Mouse (Mus musculus) midbrain, postnatal 0 days (tissue): Measurements from ENCODE around the gene Trpc4ap. TPM values are rescaled to one million over a fixed set of nuclear protein-coding genes. Genes with fewer than 3 reads are reported as not detected.

Experiments used
- ATAC-seq: fragments of 200-750 bp; cut with Nextera tagmentation; 2 replicates; pipeline ENCODE4 v1.8.0; 2017; ENCODE audit warnings: moderate number of reproducible peaks, mild to moderate bottlenecking, moderate TSS enrichment, moderate library complexity; ENCODE audit not compliant: low FRiP score
- DNase-seq: peaks from one replicate; pipeline ENCODE4 v3.0.0-alpha.2; 2015; ENCODE audit warnings: low spot score
- H3K27ac ChIP-seq: fragments of 300-500 bp; sonication (generic); 2 replicates; pipeline ENCODE4 v1.5.1; 2014; ENCODE audit warnings: low read depth, mild to moderate bottlenecking, low read length, mixed read lengths
- H3K27me3 ChIP-seq: fragments of 300-500 bp; sonication (generic); 2 replicates; pipeline ENCODE4 v1.6.1; 2014; ENCODE audit warnings: low read length, control low read depth, mixed read lengths; ENCODE audit not compliant: insufficient read depth
- H3K36me3 ChIP-seq: fragments of 300-500 bp; sonication (generic); 2 replicates; pipeline ENCODE4 v1.6.1; 2014; ENCODE audit warnings: low read length, control low read depth, mixed read lengths; ENCODE audit not compliant: insufficient read depth
- H3K4me1 ChIP-seq: fragments of 300-500 bp; sonication (generic); 2 replicates; pipeline ENCODE4 v1.6.1; 2014; ENCODE audit warnings: mild to moderate bottlenecking, control low read depth, antibody characterized with exemption, low read length, mixed read lengths; ENCODE audit not compliant: insufficient read depth
- H3K4me2 ChIP-seq: fragments of 300-500 bp; sonication (generic); 2 replicates; pipeline ENCODE4 v1.6.1; 2014; ENCODE audit warnings: low read depth, mild to moderate bottlenecking, low read length, mixed read lengths; ENCODE audit not compliant: poor library complexity, severe bottlenecking
- H3K4me3 ChIP-seq: fragments of 300-500 bp; sonication (generic); 2 replicates; pipeline ENCODE4 v1.5.1; 2014; ENCODE audit warnings: low read depth, mild to moderate bottlenecking, low read length, moderate library complexity
- H3K9ac ChIP-seq: fragments of 300-500 bp; sonication (generic); replicated peaks from 2 replicates; pipeline ENCODE4 v1.6.1; 2014; ENCODE audit warnings: mild to moderate bottlenecking, low read length, moderate library complexity, mixed read lengths; ENCODE audit not compliant: poor library complexity, severe bottlenecking
- H3K9me3 ChIP-seq: fragments of 300-500 bp; sonication (generic); 2 replicates; pipeline ENCODE4 v1.6.1; 2016; ENCODE audit warnings: low read length, control low read depth
- CTCF ChIP-seq: IDR thresholded peaks from 2 replicates; pipeline ENCODE4 v1.5.1; 2016; ENCODE audit warnings: antibody characterized with exemption, mild to moderate bottlenecking
- WGBS: fragments of 180-500 bp; shearing (Covaris S2); extraction: QIAGEN DNeasy Blood & Tissue Kit; methylation state at CpG from one replicate; pipeline ENCODE4 v1.1.7; 2014; 5-methylcytosine and 5-hydroxymethylcytosine counted together
- microRNA counts: library from miRNA; unstranded; fragments of <30 nt; microRNA quantifications from one replicate; lab custom pipeline; 2015
- microRNA-seq: library from miRNA; unstranded; fragments of <30 nt; microRNA quantifications from one replicate; pipeline ENCODE4, GENCODE M21; 2016; ENCODE audit warnings: borderline number of aligned reads
- polyA plus RNA-seq: library from polyadenylated mRNA; unstranded; fragments of >200 nt; fragmentation: Nextera tagmentation; extraction: Ambion mirVana; gene quantifications from 2 replicates; pipeline ENCODE4 v1.2.1, GENCODE M21; 2015
- total RNA-seq: library from RNA; depleted of rRNA; stranded (reverse); fragments of >200 nt; gene quantifications from 2 replicates; pipeline ENCODE4 v1.2.3, GENCODE M21; 2014; rRNA removed

Gene Trpc4ap
- total and polyA plus RNA-seq, 2 experiments from 2014 or later = 122 to 155 TPM

DNA sequence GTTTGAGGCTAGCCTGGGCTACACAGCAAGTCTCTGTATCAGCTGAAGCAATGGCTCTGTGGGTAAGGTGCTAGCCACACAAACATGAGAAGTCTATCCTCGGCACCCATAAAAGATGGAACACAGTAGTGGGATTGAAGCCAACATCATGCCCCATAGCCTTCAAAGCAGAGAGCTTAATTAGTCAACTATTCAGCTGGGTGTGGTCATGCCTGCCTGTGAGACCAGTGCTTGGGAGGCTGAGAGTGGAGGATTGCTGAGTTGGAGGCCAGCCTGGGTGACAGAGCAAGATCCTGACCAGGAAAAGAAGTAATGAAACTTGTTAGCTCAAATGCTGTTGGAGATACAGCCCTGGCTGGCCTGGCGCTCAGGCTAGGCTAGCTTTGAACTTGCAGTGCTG is 101.3 kb downstream of the Trpc4ap start:
- Histone ChIP-seq H3K27me3 (no peaks in the 10 kb centered on the region), H3K4me2 (no peak overlapping the region), H3K4me3 (no peak overlapping the region), H3K36me3 (no peaks in the 10 kb centered on the region), H3K9me3 (no peaks in the 10 kb centered on the region), H3K27ac (no peak overlapping the region), H3K4me1 (peaks cover 4% of the 10 kb centered on the region; the same call in 1 of the 2 replicates), H3K9ac (no peak overlapping the region)
- TF ChIP-seq CTCF = no peak
- no peak for ATAC-seq
- 95% methylated on average over 2 of the region's 2 CpGs for WGBS
- no peak for DNase-seq

DNA sequence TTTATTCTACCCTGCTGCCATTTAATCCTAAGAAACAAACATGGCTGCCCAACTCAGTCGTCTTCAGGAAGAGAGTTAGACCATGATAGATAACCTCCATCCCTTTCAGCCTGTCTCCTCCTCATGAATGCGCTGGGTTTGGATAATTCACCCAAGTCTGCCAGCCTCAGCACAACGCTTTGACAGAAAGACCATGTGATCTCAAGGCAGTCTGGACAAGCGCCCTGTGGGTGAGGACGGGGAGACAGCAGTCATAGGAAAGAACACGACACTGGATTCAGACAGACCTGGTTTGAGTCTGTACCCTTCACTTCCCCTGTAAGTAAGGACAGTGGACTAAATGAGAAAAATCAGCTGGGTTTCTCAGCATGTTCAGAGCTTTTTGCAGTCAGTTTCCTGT is 102.7 kb downstream of the Trpc4ap start:
- no peak for DNase-seq
- H3K4me1 ChIP-seq = peaks cover 4% of the 10 kb centered on the region; the same call in 1 of the 2 replicates
- H3K4me3 ChIP-seq = no peak overlapping the region
- no peak overlapping the region for H3K27ac ChIP-seq
- ATAC-seq = no peak
- H3K4me2 ChIP-seq = no peak overlapping the region
- no peak overlapping the region for H3K9ac ChIP-seq
- H3K9me3 ChIP-seq = no peaks in the 10 kb centered on the region
- WGBS = 76% methylated on average over 6 of the region's 6 CpGs
- no peak for TF ChIP-seq CTCF
- no peaks in the 10 kb centered on the region for H3K27me3 ChIP-seq
- H3K36me3 ChIP-seq = no peaks in the 10 kb centered on the region

DNA sequence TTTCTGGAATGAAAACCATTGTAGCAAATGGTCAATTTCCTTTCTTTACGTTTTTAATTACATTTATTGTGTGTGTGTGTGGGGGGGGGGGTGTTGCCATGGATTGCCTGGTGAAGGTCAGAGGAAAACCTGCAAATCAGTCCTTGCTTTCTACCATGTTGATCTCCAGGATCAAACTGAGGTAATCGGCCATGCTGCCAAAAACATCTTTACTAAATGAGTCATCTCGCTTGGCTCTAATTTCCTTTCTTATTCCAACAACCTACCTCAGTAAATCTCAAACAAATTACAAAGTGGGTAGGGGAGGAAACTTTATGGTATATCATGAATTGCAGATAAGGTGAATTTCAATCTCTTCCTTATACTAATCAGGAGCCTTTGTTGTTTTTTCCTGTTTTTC is 104.0 kb downstream of the Trpc4ap start:
- WGBS = 75% methylated on average over 3 of the region's 3 CpGs
- H3K9me3 ChIP-seq = no peaks in the 10 kb centered on the region
- H3K9ac ChIP-seq = no peak overlapping the region
- no peaks in the 10 kb centered on the region for H3K27me3 ChIP-seq
- no peak overlapping the region for H3K4me3 ChIP-seq
- H3K4me2 ChIP-seq = no peak overlapping the region
- no peak for DNase-seq
- no peak for TF ChIP-seq CTCF
- peaks cover 4% of the 10 kb centered on the region; the same call in 1 of the 2 replicates for H3K4me1 ChIP-seq
- ATAC-seq = no peak
- H3K27ac ChIP-seq = no peak overlapping the region
- H3K36me3 ChIP-seq = no peaks in the 10 kb centered on the region

DNA sequence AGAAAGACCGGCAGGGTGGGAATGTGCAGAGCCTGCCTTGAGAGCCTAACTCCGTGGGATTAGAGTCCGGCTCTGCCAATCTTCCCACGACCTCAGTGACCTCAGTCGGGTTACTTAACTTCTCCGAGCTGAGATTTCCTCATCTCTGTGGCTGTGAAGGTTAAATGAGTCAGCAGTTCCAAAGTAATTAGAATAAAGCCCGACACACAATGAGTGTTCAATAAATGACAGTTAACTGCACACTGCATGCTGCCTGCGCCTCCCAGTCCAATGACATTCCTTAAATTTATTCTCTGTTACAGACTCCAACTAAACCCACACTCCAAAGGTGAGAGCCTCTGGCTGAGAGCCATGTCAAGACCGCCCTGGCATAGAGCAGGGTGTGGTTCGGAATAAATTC is 106.7 kb downstream of the Trpc4ap start:
- H3K4me2 ChIP-seq = no peak overlapping the region
- H3K27me3 ChIP-seq = no peaks in the 10 kb centered on the region
- DNase-seq (no peak), ATAC-seq (no peak)
- no peak overlapping the region for H3K4me3 ChIP-seq
- no peaks in the 10 kb centered on the region for H3K4me1 ChIP-seq
- no peaks in the 10 kb centered on the region for H3K9me3 ChIP-seq
- no peaks in the 10 kb centered on the region for H3K36me3 ChIP-seq
- 37% methylated on average over 10 of the region's 10 CpGs for WGBS
- no peak overlapping the region for H3K27ac ChIP-seq
- H3K9ac ChIP-seq = no peak overlapping the region
- TF ChIP-seq CTCF = no peak

DNA sequence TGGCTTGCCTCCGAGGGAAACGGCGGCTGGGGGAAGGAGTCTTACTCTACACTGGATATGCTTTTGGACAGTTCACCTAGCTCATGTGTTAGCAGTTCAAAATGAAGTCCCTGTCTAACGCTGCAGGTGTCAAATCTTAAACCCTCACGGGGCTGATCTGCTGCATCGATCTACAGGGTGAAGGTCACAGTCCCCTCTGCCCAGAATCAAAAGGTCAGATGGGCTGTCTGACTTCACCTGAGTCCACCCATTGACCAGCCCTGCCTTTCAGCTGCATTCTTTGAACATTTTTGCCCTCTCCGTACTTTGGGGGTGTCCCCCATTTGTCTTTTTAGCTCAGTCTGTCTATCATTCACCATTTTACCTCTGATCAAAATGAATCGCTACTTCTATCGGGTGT is 107.1 kb downstream of the Trpc4ap start:
- Histone ChIP-seq H3K9ac (no peak overlapping the region), H3K4me3 (no peak overlapping the region), H3K27me3 (no peaks in the 10 kb centered on the region), H3K4me1 (no peaks in the 10 kb centered on the region), H3K4me2 (no peak overlapping the region), H3K36me3 (no peaks in the 10 kb centered on the region), H3K27ac (no peak overlapping the region), H3K9me3 (no peaks in the 10 kb centered on the region)
- 55% methylated on average over 9 of the region's 9 CpGs for WGBS
- TF ChIP-seq CTCF = no peak
- ATAC-seq (no peak), DNase-seq (no peak)

MicroRNAs within 50 kb of the gene (microRNA counts, 519-probe panel; counts per million panel counts)
- microRNA mmu-miR-499 (lab: Ali Mortazavi, UCI) = 528 counts per million, percentile 58 among the panel's probes with 10 or more counts

Small RNAs within 50 kb of the gene (microRNA-seq; reads per million reads assigned to microRNA genes)
- 14.1 reads per million, percentile 25 among the genes with 10 or more reads in this experiment for gene Mir499

Other genes starting within 250 kb of the Trpc4ap start
- gene Ncoa6, start 218.5 kb downstream of the Trpc4ap start, total RNA-seq = 50.5 and 73.1 TPM in 2 replicates
- 23.3 and 32.1 TPM in 2 replicates for gene Ncoa6, start 218.5 kb downstream of the Trpc4ap start, polyA plus RNA-seq
- gene Acss2, start 174.4 kb downstream of the Trpc4ap start, total RNA-seq = 25.3 and 38.0 TPM in 2 replicates
- gene Acss2, start 174.4 kb downstream of the Trpc4ap start, polyA plus RNA-seq = 18.6 and 19.4 TPM in 2 replicates
- 167 and 203 TPM in 2 replicates for gene Ggt7, start 174.1 kb downstream of the Trpc4ap start, total RNA-seq
- gene Ggt7, start 174.1 kb downstream of the Trpc4ap start, polyA plus RNA-seq = 110 and 112 TPM in 2 replicates
- gene Gss, start 99.6 kb downstream of the Trpc4ap start, total RNA-seq = 9.2 and 12.9 TPM in 2 replicates
- gene Gss, start 99.6 kb downstream of the Trpc4ap start, polyA plus RNA-seq = 11.6 and 12.1 TPM in 2 replicates
- 0.14 and 0.38 TPM in 2 replicates for gene Myh7b, start 81.2 kb downstream of the Trpc4ap start, total RNA-seq
- gene Myh7b, start 81.2 kb downstream of the Trpc4ap start, polyA plus RNA-seq = 1.5 and 3.4 TPM in 2 replicates
- gene Edem2, start 37.1 kb upstream of the Trpc4ap start, total RNA-seq = 41.1 and 44.5 TPM in 2 replicates
- 33.0 and 35.7 TPM in 2 replicates for gene Edem2, start 37.1 kb upstream of the Trpc4ap start, polyA plus RNA-seq
- not detected in 2 replicates for gene Gm17581, start 43.5 kb upstream of the Trpc4ap start, total RNA-seq
- not detected in 2 replicates for gene Gm17581, start 43.5 kb upstream of the Trpc4ap start, polyA plus RNA-seq
- 1.5 TPM in 2 replicates for gene Procr, start 58.7 kb upstream of the Trpc4ap start, total RNA-seq
- 2.5 and 2.9 TPM in 2 replicates for gene Procr, start 58.7 kb upstream of the Trpc4ap start, polyA plus RNA-seq
- 149 and 178 TPM in 2 replicates for gene Mmp24, start 83.0 kb upstream of the Trpc4ap start, total RNA-seq
- gene Mmp24, start 83.0 kb upstream of the Trpc4ap start, polyA plus RNA-seq = 12.3 and 14.1 TPM in 2 replicates
- gene BC029722, start 127.0 kb upstream of the Trpc4ap start, total RNA-seq = 35.2 TPM in 2 replicates
- 56.6 and 61.0 TPM in 2 replicates for gene BC029722, start 127.0 kb upstream of the Trpc4ap start, polyA plus RNA-seq
- 80.7 and 85.4 TPM in 2 replicates for gene Eif6, start 134.5 kb upstream of the Trpc4ap start, total RNA-seq
- gene Eif6, start 134.5 kb upstream of the Trpc4ap start, polyA plus RNA-seq = 130 and 143 TPM in 2 replicates
- not detected in 2 replicates for gene Fam83c, start 142.5 kb upstream of the Trpc4ap start, total RNA-seq
- 0.07 TPM in 1 of 2 replicates, not detected in the other for gene Fam83c, start 142.5 kb upstream of the Trpc4ap start, polyA plus RNA-seq
- 44.6 and 48.2 TPM in 2 replicates for gene Uqcc1, start 237.9 kb upstream of the Trpc4ap start, total RNA-seq
- gene Uqcc1, start 237.9 kb upstream of the Trpc4ap start, polyA plus RNA-seq = 55.0 and 58.9 TPM in 2 replicates
- gene Gm15557, start 248.3 kb upstream of the Trpc4ap start, total RNA-seq = not detected in 2 replicates
- gene Gm15557, start 248.3 kb upstream of the Trpc4ap start, polyA plus RNA-seq = not detected in 2 replicates